Mouse (Mus musculus) neural tube, embryonic 11.5 days (tissue): ENCODE data around the gene Myof. TPM values are rescaled to one million over a fixed set of nuclear protein-coding genes. Genes with fewer than 3 reads are reported as not detected.

Source experiments
- ATAC-seq: fragments of 200-750 bp; cut with Nextera tagmentation; 2 replicates; pipeline ENCODE4 v1.8.0; 2017; ENCODE audit warnings: moderate number of reproducible peaks, mild to moderate bottlenecking, moderate TSS enrichment, moderate library complexity; ENCODE audit not compliant: insufficient read depth, low FRiP score, low TSS enrichment
- DNase-seq: peaks from one replicate; pipeline ENCODE4 v3.0.0-alpha.2; 2015; ENCODE audit warnings: low spot score
- H3K27ac ChIP-seq: fragments of 300-500 bp; sonication (generic); 2 replicates; pipeline ENCODE4 v1.5.1; 2014; ENCODE audit warnings: low read depth, mild to moderate bottlenecking, low read length
- H3K27me3 ChIP-seq: fragments of 300-500 bp; sonication (generic); 2 replicates; pipeline ENCODE4 v1.6.1; 2014; ENCODE audit warnings: mild to moderate bottlenecking, low read length, mixed read lengths; ENCODE audit not compliant: control insufficient read depth, insufficient read depth
- H3K36me3 ChIP-seq: fragments of 300-500 bp; sonication (generic); 2 replicates; pipeline ENCODE4 v1.6.1; 2014; ENCODE audit warnings: mild to moderate bottlenecking, low read length, moderate library complexity, mixed read lengths; ENCODE audit not compliant: control insufficient read depth, insufficient read depth
- H3K4me1 ChIP-seq: fragments of 300-500 bp; sonication (generic); 2 replicates; pipeline ENCODE4 v1.6.1; 2014; ENCODE audit warnings: low read length, mixed read lengths; ENCODE audit not compliant: control insufficient read depth, insufficient read depth
- H3K4me2 ChIP-seq: fragments of 300-500 bp; sonication (generic); 2 replicates; pipeline ENCODE4 v1.6.1; 2014; ENCODE audit warnings: low read depth, mild to moderate bottlenecking, moderate library complexity
- H3K4me3 ChIP-seq: fragments of 300-500 bp; sonication (generic); 2 replicates; pipeline ENCODE4 v1.5.1; 2014; ENCODE audit warnings: low read depth, low read length
- H3K9ac ChIP-seq: fragments of 300-500 bp; sonication (generic); 2 replicates; pipeline ENCODE4 v1.6.1; 2014; ENCODE audit warnings: mild to moderate bottlenecking, low read length
- H3K9me3 ChIP-seq: fragments of 300-500 bp; sonication (generic); 2 replicates; pipeline ENCODE4 v1.6.1; 2016; ENCODE audit warnings: low read length; ENCODE audit not compliant: control insufficient read depth
- WGBS: fragments of 180-500 bp; shearing (Covaris S2); extraction: QIAGEN DNeasy Blood & Tissue Kit; methylation state at CpG from one replicate; pipeline ENCODE4 v1.1.7; 2014; 5-methylcytosine and 5-hydroxymethylcytosine counted together
- polyA plus RNA-seq: library from polyadenylated mRNA; unstranded; fragments of >200 nt; fragmentation: Nextera tagmentation; extraction: Ambion mirVana; gene quantifications from 2 replicates; pipeline ENCODE4 v1.2.1, GENCODE M21; 2014

Myof gene
- polyA plus RNA-seq, 1 experiment from 2014 or later = 2.1 TPM

DNA sequence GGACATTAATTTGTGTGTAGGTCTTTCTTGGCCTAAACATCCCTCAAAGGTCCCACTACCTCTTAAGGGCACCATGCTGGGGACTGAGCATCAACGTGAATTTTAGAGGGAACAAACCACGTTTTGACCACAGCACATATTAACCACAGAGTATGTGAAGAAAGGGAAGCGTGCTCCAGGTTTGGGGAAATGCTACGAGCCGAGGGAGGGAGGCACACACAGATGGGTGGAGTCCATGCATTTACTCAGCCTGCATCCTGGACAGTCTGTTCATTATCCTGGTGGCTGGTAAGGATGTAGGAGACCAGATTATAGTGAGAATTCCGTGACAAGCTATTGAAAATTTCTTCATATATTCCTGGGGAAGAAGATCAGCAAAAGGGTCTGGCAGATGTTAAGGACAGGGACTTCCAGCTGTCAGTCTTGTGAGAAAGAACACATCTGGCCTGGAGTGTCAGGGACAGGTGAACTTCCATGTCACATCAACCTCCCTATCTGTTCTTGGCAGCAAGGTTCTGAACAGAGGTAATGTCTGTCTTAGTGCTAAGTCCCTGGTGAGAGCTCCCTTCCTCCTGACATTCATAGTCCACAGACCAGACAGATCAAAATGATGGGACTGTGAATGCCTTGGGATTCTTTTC is 166.7 kb downstream of the Myof start:
- Histone ChIP-seq H3K27ac (no peak overlapping the region), H3K9ac (no peak overlapping the region), H3K4me3 (no peak overlapping the region), H3K4me2 (no peak overlapping the region), H3K27me3 (peaks cover 30% of the 10 kb centered on the region), H3K4me1 (peaks cover 2% of the 10 kb centered on the region; the same call in 1 of the 2 replicates), H3K9me3 (no peaks in the 10 kb centered on the region), H3K36me3 (no peaks in the 10 kb centered on the region)
- DNase-seq = no peak
- WGBS = 51% methylated on average over 6 of the region's 6 CpGs
- no peak for ATAC-seq

DNA sequence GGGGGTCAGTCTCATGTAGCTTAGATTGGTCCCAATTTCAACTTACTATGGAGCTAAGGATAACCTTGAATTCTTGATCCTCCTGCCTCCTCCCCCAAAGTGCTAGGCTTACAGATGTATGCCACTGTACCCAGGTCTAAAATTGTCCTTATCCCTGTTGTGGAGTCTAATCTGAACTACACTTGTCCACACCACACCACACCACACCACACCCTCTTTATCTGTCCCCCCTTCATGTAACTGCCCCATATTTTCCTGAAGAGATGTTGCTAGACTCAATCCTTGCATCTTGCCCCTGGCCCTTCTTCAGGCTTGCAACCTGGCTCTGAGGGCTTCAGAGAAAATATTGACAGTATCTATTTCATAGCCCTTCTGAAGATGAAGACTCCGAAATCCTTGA is 169.9 kb downstream of the Myof start:
- Histone ChIP-seq H3K4me1 (peaks cover 2% of the 10 kb centered on the region; the same call in 1 of the 2 replicates), H3K36me3 (no peaks in the 10 kb centered on the region), H3K4me2 (no peak overlapping the region), H3K4me3 (no peak overlapping the region), H3K27me3 (peaks cover 17% of the 10 kb centered on the region), H3K27ac (no peak overlapping the region), H3K9ac (no peak overlapping the region), H3K9me3 (no peaks in the 10 kb centered on the region)
- no peak for DNase-seq
- ATAC-seq = no peak
- 92% methylated on average over 1 of the region's 1 CpGs for WGBS

DNA sequence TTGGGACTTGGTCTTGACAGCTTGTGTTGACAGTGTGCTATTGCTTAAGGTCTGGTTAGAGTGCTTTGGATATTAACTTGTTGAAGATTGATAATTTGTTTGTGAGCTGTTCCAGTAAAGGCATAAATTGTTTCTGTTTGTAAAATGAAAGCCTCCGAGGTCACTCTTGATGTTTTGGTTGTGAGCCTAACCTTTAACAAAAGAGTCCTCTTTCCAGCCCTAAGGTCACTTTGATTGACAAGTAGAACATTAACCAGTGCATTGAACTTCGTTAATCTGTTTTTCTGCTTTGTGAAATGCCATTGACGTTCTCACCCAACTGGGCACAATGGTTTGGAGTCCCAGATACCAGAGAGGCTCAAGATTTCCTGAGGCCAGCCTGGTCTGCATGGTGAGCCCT is 175.8 kb downstream of the Myof start:
- no peaks in the 10 kb centered on the region for H3K9me3 ChIP-seq
- 75% methylated on average over 3 of the region's 3 CpGs for WGBS
- H3K27ac ChIP-seq = no peak overlapping the region
- H3K4me2 ChIP-seq = no peak overlapping the region
- no peaks in the 10 kb centered on the region for H3K4me1 ChIP-seq
- no peak overlapping the region for H3K4me3 ChIP-seq
- no peak for ATAC-seq
- no peak overlapping the region for H3K9ac ChIP-seq
- no peaks in the 10 kb centered on the region for H3K36me3 ChIP-seq
- DNase-seq = no peak
- no peaks in the 10 kb centered on the region for H3K27me3 ChIP-seq

DNA sequence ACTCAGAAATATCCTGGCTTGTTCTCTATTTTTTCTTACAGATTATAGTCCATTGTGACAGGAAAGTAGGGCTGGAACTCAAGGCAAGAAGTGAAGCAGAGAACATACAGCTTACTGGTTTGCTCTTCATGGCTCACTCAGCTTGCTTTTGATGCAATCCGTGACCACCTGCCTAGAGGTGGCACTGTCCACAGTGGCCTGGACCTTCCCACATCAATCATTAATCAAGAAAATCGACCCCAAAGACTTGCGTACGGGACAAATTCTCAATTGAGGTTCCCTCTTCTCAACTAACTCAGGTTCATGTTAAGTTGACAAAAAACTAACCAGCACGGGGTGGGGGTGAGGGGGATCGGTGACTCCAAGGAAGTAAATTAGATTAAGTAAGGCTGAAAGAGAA is 176.4 kb downstream of the Myof start:
- Histone ChIP-seq H3K4me1 (no peaks in the 10 kb centered on the region), H3K27ac (no peak overlapping the region), H3K9ac (no peak overlapping the region), H3K9me3 (no peaks in the 10 kb centered on the region), H3K36me3 (no peaks in the 10 kb centered on the region), H3K27me3 (no peaks in the 10 kb centered on the region), H3K4me2 (no peak overlapping the region), H3K4me3 (no peak overlapping the region)
- WGBS = 88% methylated on average over 6 of the region's 6 CpGs
- DNase-seq = no peak
- ATAC-seq = no peak

DNA sequence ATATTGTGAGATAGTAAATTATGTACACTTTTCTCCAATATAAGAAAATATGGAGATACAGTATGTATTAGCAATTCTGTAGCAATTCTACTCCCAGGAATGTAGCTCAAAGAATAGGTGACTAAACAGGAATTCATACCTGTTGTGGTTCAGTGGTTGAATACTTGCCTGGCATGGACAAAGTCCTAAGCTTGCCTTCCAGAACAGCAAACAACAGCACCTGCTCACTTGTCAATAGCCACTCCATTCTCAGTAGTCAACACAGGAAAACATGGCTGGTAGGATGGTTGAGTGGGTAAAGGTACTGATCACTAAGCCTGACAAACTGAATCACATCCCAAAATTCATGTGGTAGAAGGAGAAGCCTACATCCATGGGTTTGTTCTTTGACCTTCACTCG is 182.2 kb downstream of the Myof start:
- Histone ChIP-seq H3K27ac (no peak overlapping the region), H3K27me3 (no peaks in the 10 kb centered on the region), H3K4me1 (no peaks in the 10 kb centered on the region), H3K9me3 (no peaks in the 10 kb centered on the region), H3K4me2 (no peak overlapping the region), H3K9ac (no peak overlapping the region), H3K4me3 (no peak overlapping the region), H3K36me3 (no peaks in the 10 kb centered on the region)
- DNase-seq (no peak), ATAC-seq (no peak)
- WGBS = 88% methylated on average over 1 of the region's 1 CpGs

DNA sequence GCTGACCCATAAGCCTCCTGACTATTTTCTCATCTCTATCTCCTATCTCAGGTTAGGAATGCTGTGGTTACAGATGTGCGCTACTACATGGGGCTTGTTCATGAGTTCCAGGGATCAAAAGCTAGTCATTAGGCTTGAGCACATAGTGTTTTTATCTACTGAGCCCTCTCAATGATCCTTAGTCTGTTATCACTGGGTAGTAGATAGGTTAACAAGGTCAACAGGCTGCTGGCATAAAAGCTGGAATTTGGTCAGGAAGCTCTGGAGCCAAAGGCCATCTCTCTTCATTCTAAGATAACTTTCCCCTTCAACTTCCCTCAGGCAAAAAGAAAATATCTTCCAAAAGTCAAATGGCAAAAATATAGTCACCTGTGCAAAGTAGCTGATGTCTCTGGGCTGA is 183.1 kb downstream of the Myof start:
- ATAC-seq (no peak), DNase-seq (no peak)
- no peak overlapping the region for H3K27ac ChIP-seq
- no peak overlapping the region for H3K4me3 ChIP-seq
- no peaks in the 10 kb centered on the region for H3K4me1 ChIP-seq
- no peaks in the 10 kb centered on the region for H3K36me3 ChIP-seq
- no peak overlapping the region for H3K9ac ChIP-seq
- WGBS = 93% methylated on average over 1 of the region's 1 CpGs
- H3K4me2 ChIP-seq = no peak overlapping the region
- no peaks in the 10 kb centered on the region for H3K9me3 ChIP-seq
- H3K27me3 ChIP-seq = no peaks in the 10 kb centered on the region

DNA sequence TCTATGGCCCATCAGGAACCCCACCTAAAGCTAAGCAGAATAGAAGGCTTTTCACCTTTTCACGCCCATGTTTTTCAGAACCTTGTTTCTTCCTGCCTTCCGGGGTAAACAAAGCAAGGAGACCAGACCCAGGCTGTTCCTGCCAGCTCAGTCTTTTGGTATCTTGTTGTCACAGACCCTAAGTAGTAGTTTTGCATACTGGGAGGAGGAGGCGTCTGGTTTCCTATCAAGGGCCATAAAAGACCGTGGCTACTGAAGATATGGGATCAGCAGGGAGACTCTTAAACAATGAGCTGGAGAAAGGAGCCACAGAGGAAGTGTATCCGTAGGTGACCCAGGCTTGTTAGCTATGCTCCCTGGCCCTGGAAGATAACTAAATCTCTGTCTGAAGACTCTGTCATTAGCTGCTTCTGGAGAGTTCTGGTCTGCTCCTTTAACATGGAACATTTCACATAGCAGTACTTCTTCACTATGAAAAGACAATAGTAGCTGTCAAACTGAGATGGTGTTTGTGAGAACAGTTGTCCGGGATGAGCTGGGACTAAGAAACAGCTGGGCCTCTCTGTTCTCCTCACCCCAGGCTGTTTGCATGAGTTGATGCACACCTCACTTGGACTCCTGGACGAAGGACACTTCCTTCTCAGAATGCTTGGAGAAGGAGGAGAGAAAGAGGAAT is 184.8 kb downstream of the Myof start:
- 43% methylated on average over 7 of the region's 7 CpGs for WGBS
- H3K9ac ChIP-seq = no peak overlapping the region
- H3K4me3 ChIP-seq = no peak overlapping the region
- no peaks in the 10 kb centered on the region for H3K9me3 ChIP-seq
- H3K4me1 ChIP-seq = no peaks in the 10 kb centered on the region
- no peaks in the 10 kb centered on the region for H3K27me3 ChIP-seq
- H3K4me2 ChIP-seq = no peak overlapping the region
- no peak overlapping the region for H3K27ac ChIP-seq
- ATAC-seq (no peak), DNase-seq (no peak)
- H3K36me3 ChIP-seq = no peaks in the 10 kb centered on the region

DNA sequence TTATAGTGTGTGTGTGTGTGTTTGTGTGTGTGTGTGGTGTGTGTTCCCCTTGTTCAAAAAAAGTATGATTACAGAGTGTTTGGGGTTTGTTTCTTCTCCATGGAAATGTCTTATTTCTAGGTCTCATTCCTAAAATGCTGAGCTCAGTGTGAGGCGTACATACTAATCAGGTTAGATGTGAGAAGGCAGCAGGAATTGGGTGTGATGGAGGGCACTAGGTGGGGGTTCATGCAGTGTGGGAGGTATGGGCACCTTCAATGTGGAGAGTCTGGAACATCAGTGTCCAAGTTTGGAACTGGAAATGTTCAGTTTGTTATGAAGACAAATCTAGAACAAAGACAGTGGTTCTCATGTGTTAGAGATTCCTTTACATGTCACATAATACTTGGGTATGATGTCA is 191.3 kb downstream of the Myof start:
- Histone ChIP-seq H3K36me3 (no peaks in the 10 kb centered on the region), H3K9ac (no peak overlapping the region), H3K4me3 (no peak overlapping the region), H3K27me3 (no peaks in the 10 kb centered on the region), H3K4me2 (no peak overlapping the region), H3K27ac (peak overlapping the region; percentile 15; the same call in 1 of the 2 replicates), H3K4me1 (peaks cover 2% of the 10 kb centered on the region; the same call in 1 of the 2 replicates), H3K9me3 (no peaks in the 10 kb centered on the region)
- ATAC-seq = peak; percentile 50
- whole genome bisulfite sequencing = 70% methylated on average over 1 of the region's 1 CpGs
- DNase-seq = no peak

DNA sequence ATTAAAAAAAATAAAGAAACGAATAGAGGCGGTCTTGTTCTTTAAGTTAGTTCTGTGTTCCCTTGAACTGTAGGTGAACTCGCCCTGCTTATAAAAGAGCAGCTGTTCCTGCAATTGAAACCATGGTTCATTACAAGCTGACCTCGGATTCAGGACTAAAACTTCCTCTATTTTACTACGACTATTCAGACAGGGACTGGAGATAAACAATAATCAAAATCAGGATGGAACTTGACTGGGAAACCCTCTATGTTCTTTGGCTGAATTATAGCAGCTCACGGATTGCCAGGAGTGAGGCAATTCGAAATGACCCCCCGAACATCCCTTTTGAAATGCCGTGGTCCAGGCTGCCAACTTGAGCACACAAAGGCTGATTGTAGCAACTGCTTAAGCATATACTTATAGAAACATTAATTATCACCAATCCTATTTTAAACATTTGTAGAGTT is 191.8 kb downstream of the Myof start:
- 32% methylated on average over 9 of the region's 9 CpGs for WGBS
- H3K27ac ChIP-seq = peak overlapping the region; percentile 15; the same call in 1 of the 2 replicates
- H3K36me3 ChIP-seq = no peaks in the 10 kb centered on the region
- peaks cover 2% of the 10 kb centered on the region; the same call in 1 of the 2 replicates for H3K4me1 ChIP-seq
- no peak overlapping the region for H3K4me2 ChIP-seq
- no peaks in the 10 kb centered on the region for H3K9me3 ChIP-seq
- ATAC-seq (peak; percentile 68), DNase-seq (peak; percentile 51)
- no peaks in the 10 kb centered on the region for H3K27me3 ChIP-seq
- H3K4me3 ChIP-seq = no peak overlapping the region
- no peak overlapping the region for H3K9ac ChIP-seq
